Mouse (Mus musculus) lung, postnatal 25 days (tissue): ENCODE measurements around the gene Qars.

ENCODE experiments used
- DNase-seq: peaks from one replicate; pipeline ENCODE4 v3.0.0; 2022; ENCODE audit warnings: low spot score

Qars gene

GRCm38 (mm10) chr9:108530954-108531353 lies 23.4 kb downstream of the Qars start:
- no peak for DNase-seq

GRCm38 (mm10) chr9:108531496-108531895 lies 24.0 kb downstream of the Qars start:
- no peak for DNase-seq

DNA sequence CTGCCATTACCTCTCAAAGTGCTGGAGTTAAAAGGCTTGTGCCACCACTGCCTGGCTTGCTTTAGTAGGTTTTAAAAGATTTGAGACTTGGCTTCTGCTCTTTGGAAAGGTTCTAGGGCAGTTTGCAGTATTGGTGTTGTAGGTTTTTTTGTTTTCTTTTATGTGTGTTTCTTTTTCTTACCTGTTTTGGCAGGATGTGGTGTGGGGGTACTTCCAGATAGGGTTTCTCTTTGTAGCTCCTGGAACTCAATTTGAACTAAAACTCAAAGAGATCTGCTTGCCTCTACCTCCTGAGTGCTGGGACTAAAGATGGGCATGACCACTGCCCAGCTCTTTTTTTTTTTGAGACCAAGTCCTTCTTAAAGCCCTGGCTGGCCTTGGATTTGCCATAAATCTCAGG lies 33.3 kb downstream of the Qars start:
- DNase-seq, result no peak

GRCm38 (mm10) chr9:108545986-108546385 lies 38.5 kb downstream of the Qars start:
- no peak for DNase-seq

DNA sequence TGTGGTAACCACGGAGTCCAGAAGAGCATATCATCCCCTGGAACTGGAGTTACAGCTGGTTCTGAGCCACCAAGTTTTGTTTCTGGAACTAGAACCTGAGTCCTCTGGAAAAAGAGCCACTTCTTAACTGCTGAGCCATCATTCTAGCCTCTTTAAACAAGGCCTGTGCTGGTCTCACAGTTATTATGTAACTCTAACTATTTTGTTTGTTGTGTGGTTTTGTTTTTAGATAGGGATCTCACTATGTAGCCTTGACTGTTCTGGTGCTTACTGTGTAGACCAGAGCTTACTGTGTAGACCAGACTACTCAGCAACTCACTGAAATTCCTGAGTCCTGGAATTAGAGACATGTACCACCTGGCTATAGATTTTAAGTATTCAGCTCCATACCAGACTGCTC lies 39.4 kb downstream of the Qars start:
- DNase-seq, result no peak

- DNase-seq, result no peak
Measured at GRCm38 (mm10) chr9:108559169-108559568, 51.7 kb downstream of the Qars start.

DNA sequence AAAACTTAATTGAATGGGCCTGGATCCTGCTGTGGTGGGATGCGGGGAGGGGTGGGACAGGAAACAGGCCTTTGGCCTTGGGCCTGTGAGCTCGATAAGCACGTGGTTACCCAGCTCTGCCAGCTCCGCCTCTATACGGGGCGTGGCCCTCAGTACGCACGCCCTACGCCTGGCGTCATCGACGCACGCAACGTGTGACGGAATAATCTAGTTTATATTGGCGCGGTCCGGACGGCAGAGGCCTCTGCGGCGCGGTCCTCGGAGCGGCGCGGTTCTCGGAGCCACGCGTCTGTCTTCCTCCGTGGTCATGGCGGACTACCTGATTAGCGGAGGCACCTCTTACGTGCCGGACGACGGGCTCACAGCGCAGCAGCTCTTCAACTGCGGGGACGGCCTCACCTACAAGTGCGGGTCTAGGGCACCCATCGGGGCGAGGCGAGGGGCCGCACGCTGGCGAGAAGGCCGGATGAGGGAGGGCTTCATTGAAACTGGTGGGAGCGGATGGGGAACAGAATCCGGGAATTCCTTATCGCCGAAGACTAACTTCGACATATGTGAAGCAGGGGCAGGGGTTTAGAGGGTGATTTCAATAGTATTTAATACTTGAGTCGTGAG lies 52.8 kb downstream of the Qars start, which contains the start of gene Impdh2:
TSS of gene Impdh2 (plus strand) at position 60 of the 615 bp plus-strand sequence.
- peak; percentile 96 for DNase-seq

DNA sequence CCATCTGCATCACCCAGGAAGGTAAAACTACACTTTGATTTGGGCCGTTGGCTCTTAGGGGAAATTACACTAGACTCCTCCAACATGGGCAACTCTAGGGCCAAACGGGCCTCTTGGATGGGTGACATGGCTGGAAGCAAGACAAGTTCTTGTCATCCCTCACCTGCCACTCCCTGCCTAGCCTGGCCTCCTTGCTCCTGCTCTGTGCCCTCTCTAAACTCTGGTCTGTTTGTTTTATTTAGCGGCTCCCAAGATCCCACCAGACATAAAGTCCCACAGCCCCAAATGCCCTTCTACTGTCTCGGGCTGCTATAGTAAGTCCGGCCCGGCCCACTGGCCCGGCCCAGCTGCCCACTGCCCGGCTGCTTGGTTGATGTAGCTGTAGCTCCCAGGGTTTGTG lies 56.2 kb downstream of the Qars start:
- DNase-seq, result no peak

DNA sequence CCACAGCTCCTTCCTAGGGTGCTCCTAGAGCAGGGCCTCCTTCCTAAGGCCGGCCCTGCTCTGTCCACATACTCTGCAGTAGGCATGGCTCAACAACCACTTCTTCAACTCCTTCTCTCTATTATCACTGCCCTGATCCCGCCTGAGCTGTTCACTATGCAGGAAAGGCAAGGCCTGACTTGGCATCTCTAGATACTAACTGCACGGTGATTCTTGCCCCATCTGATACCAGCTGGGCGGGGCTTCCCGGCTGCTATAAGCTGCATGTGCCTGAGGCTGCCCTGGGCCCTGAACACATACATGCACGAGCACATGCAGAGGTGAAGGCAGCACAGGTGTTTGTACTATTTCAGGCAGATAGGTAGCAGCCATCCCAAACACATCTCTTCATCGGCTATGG lies 56.6 kb downstream of the Qars start:
- no peak for DNase-seq
